Mouse (Mus musculus): Measurements from ENCODE around the gene Apaf1.

Apaf1 gene

GRCm38 (mm10) chr10:90940521-90941520 is 141.7 kb downstream of the Apaf1 start:
- in situ Hi-C loops (cut with MboI; ENCODE audit: unreplicated experiment in 2 of 2): no loop called here
